Mouse (Mus musculus) forebrain, embryonic 16.5 days (tissue): ENCODE measurements around the gene Flna. TPM values are rescaled to one million over a fixed set of nuclear protein-coding genes. Genes with fewer than 3 reads are reported as not detected.

Experiments
- ATAC-seq: fragments of 200-750 bp; cut with Nextera tagmentation; 2 replicates; pipeline ENCODE4 v1.8.0; 2017; ENCODE audit warnings: mild to moderate bottlenecking, moderate library complexity
- H3K27ac ChIP-seq: fragments of 300-500 bp; sonication (generic); 2 replicates; pipeline ENCODE4 v1.5.1; 2014; ENCODE audit warnings: low read length, control low read depth
- H3K27me3 ChIP-seq: fragments of 300-500 bp; sonication (generic); replicated peaks from 2 replicates; pipeline ENCODE4 v1.6.1; 2014; ENCODE audit warnings: low read length; ENCODE audit not compliant: control insufficient read depth, insufficient read depth
- H3K36me3 ChIP-seq: fragments of 300-500 bp; sonication (generic); 2 replicates; pipeline ENCODE4 v1.6.1; 2014; ENCODE audit not compliant: control insufficient read depth, insufficient read depth
- H3K4me1 ChIP-seq: fragments of 300-500 bp; sonication (generic); replicated peaks from 2 replicates; pipeline ENCODE4 v1.6.1; 2014; ENCODE audit warnings: low read length; ENCODE audit not compliant: control insufficient read depth, insufficient read depth
- H3K4me2 ChIP-seq: fragments of 300-500 bp; sonication (generic); 2 replicates; pipeline ENCODE4 v1.6.1; 2014; ENCODE audit warnings: mild to moderate bottlenecking, low read length, control low read depth
- H3K4me3 ChIP-seq: fragments of 300-500 bp; sonication (generic); replicated peaks from 2 replicates; pipeline ENCODE4 v1.5.1; 2014; ENCODE audit warnings: mild to moderate bottlenecking, low read length, control low read depth
- H3K9ac ChIP-seq: fragments of 300-500 bp; sonication (generic); replicated peaks from 2 replicates; pipeline ENCODE4 v1.6.1; 2014; ENCODE audit warnings: low read depth, low read length, control low read depth
- H3K9me3 ChIP-seq: fragments of 300-500 bp; sonication (generic); 2 replicates; pipeline ENCODE4 v1.6.1; 2016; ENCODE audit warnings: low read length; ENCODE audit not compliant: control insufficient read depth
- WGBS: fragments of 180-500 bp; shearing (Covaris S2); extraction: QIAGEN DNeasy Blood & Tissue Kit; methylation state at CpG from one replicate; pipeline ENCODE4 v1.1.7; 2014; 5-methylcytosine and 5-hydroxymethylcytosine counted together
- polyA plus RNA-seq: library from polyadenylated mRNA; unstranded; fragments of >200 nt; fragmentation: Nextera tagmentation; extraction: Ambion mirVana; gene quantifications from 2 replicates; pipeline ENCODE4 v1.2.1, GENCODE M21; 2015

Flna gene
- polyA plus RNA-seq, 1 experiment from 2014 or later, result 133 TPM

DNA sequence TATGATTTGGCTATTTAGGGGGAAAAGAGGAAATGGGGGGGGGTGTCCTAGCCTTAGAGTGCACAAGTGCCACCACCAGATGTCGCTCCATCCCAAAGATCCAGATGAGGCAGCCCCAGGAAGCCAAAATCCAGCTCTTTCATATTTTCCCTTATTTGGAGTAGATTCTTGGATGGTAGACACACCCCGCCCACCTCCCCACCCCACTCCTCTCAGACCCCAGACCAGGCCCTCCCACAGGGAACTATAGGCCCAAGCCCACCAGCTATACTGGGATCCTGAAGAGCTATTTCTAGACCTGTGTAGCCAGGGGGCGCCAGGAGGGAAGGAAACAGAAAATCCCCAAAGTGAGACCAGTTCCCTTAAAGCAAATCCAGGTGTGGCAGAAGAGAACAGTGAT is 969 bp downstream of the Flna start:
- Histone ChIP-seq H3K27me3 (no peaks in the 10 kb centered on the region), H3K9me3 (no peaks in the 10 kb centered on the region), H3K4me2 (peak overlapping the region; percentile 54; the same call in 1 of the 2 replicates), H3K36me3 (no peaks in the 10 kb centered on the region), H3K4me1 (peaks cover 9% of the 10 kb centered on the region), H3K9ac (no peak overlapping the region), H3K4me3 (no peak overlapping the region), H3K27ac (no peak overlapping the region)
- 27% methylated on average over 3 of the region's 3 CpGs for WGBS
- no peak for ATAC-seq

DNA sequence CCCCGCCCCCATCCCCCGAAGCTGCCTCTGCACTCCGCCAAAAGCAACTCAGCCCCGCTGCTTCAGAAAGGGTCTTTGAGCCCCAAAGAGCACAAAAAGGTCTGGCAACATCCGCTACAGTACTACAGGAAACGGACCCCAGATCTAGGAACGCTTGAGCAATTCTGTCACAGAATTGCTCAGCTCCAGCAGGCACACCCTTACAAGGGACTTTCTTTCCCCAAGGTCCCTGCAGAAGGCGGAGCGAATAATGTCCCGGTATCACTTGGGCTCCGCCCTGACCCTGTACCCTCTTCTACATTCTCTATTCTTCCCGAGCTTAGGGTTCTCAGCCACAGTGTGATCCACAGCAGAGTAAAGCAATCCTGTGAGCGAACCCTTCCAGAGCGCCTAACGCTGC is 2.9 kb downstream of the Flna start:
- no peaks in the 10 kb centered on the region for H3K9me3 ChIP-seq
- peak overlapping the region; percentile 93 for H3K27ac ChIP-seq
- peak; percentile 14; the same call in 1 of the 2 replicates for ATAC-seq
- peaks cover 21% of the 10 kb centered on the region for H3K4me1 ChIP-seq
- peak overlapping the region; percentile 54 for H3K9ac ChIP-seq
- H3K27me3 ChIP-seq, result no peaks in the 10 kb centered on the region
- WGBS, result 28% methylated on average over 15 of the region's 15 CpGs
- 0 out of 2 replicates have a peak, but pooled peaks cover 5% of the 10 kb centered on the region for H3K36me3 ChIP-seq
- peak overlapping the region; percentile 63 for H3K4me3 ChIP-seq
- H3K4me2 ChIP-seq, result peak overlapping the region; percentile 54

DNA sequence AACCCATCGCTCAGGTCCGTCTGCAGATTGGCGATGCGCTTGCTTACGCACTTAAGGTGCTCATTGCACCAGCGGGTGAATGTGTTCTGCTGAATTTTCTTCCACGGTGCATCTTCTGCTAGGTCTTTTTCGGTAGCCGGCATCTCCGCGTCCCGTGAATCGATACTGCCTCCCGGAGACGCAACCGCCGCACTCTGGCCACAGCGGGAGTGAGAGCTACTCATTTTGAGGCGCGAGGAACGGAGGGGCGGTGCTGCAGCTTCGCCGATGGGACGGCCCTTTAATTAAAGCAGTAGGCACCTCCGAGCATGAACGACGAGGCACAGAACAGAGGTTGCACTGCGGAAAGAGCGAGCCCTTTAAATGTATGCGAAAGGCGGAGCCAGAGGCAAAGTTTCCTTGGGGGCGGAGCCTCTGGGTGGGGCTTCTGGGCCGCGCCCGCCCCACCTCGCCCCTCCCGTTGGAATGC is 3.4 kb downstream of the Flna start:
- Histone ChIP-seq H3K9ac (peak overlapping the region; percentile 73), H3K27me3 (no peaks in the 10 kb centered on the region), H3K4me2 (peak overlapping the region; percentile 54), H3K27ac (peak overlapping the region; percentile 93), H3K4me1 (peaks cover 21% of the 10 kb centered on the region), H3K36me3 (0 out of 2 replicates have a peak, but pooled peaks cover 5% of the 10 kb centered on the region), H3K9me3 (no peaks in the 10 kb centered on the region), H3K4me3 (peak overlapping the region; percentile 63)
- 17% methylated on average over 35 of the region's 38 CpGs for WGBS
- ATAC-seq, result peak; percentile 92

DNA sequence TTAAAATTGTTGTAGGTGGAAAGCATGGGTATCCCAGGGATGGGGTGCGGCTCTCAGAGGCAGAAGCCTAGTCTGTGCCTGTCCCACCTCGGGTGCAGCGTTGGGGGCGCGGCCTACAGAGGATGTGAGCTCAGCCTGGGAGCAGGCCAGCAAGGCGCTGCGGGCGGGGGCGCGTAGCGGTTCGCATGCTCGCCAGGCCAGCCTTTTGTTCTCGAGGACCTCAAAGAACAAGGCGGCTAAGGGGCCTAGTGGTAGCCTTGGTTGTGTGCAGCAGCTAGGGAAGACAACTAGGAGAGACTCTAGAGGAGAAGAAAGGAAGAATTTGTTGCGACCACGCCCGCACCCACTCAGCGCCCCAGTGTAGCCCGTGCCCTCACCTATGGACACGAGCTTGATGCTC is 3.9 kb downstream of the Flna start:
- Histone ChIP-seq H3K27me3 (no peaks in the 10 kb centered on the region), H3K9ac (peak overlapping the region; percentile 73), H3K9me3 (no peaks in the 10 kb centered on the region), H3K4me2 (peak overlapping the region; percentile 76), H3K36me3 (0 out of 2 replicates have a peak, but pooled peaks cover 5% of the 10 kb centered on the region), H3K4me1 (peaks cover 21% of the 10 kb centered on the region), H3K4me3 (peak overlapping the region; percentile 63), H3K27ac (peak overlapping the region; percentile 93)
- 20% methylated on average over 21 of the region's 21 CpGs for WGBS
- ATAC-seq, result peak; percentile 45

DNA sequence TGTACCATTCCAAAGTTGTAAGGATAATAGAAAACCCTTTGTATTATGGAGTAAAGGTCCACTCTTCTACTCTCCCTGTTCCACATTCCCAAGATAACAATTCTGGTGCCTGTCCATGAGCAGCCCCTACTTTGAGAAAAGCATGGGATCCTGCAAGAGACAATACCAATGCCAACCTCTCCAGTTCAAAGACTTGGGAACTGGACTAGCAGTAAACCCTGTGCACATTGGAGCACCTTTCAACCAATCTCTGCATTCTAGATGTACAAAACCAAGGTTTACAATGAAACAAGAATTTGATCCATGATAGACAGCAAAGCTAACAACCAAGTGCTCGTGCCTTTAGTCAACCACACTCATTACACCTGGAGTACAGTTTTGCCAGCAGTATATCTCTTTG is 4.5 kb downstream of the Flna start:
- no peak for ATAC-seq
- H3K27ac ChIP-seq, result peak overlapping the region; percentile 93
- H3K9ac ChIP-seq, result peak overlapping the region; percentile 73
- peaks cover 21% of the 10 kb centered on the region for H3K4me1 ChIP-seq
- whole genome bisulfite sequencing, result 38% methylated on average over 1 of the region's 1 CpGs
- H3K9me3 ChIP-seq, result no peaks in the 10 kb centered on the region
- H3K27me3 ChIP-seq, result no peaks in the 10 kb centered on the region
- peak overlapping the region; percentile 63 for H3K4me3 ChIP-seq
- H3K4me2 ChIP-seq, result peak overlapping the region; percentile 76
- H3K36me3 ChIP-seq, result 0 out of 2 replicates have a peak, but pooled peaks cover 5% of the 10 kb centered on the region

DNA sequence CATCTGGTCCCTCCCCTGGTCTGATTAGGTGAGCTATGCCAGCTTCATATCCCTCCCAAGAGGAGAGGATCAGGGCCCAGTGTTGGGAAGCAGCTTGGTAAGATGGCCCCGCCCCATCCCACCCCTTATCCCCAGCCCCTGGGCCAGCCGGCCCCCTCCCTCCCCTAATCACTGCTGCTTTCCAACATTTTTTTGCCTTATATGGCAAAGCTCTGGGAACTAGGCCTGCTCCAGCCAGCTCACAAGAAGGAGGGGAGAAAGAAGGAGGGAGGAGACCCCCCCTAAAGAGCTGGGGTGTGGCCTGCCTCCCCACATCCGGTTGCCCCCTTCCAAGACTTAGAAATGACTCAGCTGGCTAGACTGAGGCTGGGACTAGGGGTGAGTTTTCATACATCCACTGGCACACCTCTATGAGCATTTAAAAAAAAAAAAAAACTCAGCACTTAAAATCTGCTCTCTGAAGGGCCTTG is 5.0 kb downstream of the Flna start:
- Histone ChIP-seq H3K9me3 (no peaks in the 10 kb centered on the region), H3K36me3 (0 out of 2 replicates have a peak, but pooled peaks cover 5% of the 10 kb centered on the region), H3K4me1 (peaks cover 21% of the 10 kb centered on the region), H3K4me3 (peak overlapping the region; percentile 63), H3K27me3 (no peaks in the 10 kb centered on the region), H3K9ac (peak overlapping the region; percentile 73), H3K4me2 (peak overlapping the region; percentile 76), H3K27ac (peak overlapping the region; percentile 93)
- WGBS, result 11% methylated on average over 3 of the region's 3 CpGs
- peak; percentile 38 for ATAC-seq

DNA sequence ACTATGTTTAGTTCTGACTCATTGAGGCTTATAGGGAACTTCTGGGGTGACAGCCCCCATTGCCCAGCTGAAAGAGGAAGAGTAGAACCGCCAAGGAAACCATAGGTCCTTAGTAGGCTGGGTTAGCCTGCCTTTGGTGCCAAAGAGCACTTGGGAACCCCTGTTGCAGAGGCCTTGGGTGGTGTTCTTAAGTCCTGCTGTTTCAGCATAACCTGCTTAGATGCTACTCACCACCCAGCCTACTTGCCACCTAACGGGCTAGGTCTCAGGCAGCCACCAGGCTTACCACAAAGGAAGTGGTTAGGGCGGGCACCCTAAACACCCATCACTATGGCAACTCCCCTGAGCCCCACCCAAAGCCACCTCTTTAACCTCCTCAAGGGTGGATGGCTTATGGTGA is 5.8 kb downstream of the Flna start:
- peak overlapping the region; percentile 63 for H3K4me3 ChIP-seq
- H3K27me3 ChIP-seq, result no peaks in the 10 kb centered on the region
- peak overlapping the region; percentile 73; the same call in 1 of the 2 replicates for H3K9ac ChIP-seq
- no peak for ATAC-seq
- peaks cover 16% of the 10 kb centered on the region for H3K4me1 ChIP-seq
- 0 out of 2 replicates have a peak, but pooled peaks cover 7% of the 10 kb centered on the region for H3K36me3 ChIP-seq
- WGBS, result 53% methylated on average over 3 of the region's 3 CpGs
- no peaks in the 10 kb centered on the region for H3K9me3 ChIP-seq
- peak overlapping the region; percentile 76 for H3K4me2 ChIP-seq
- no peak overlapping the region; the same call in 1 of the 2 replicates for H3K27ac ChIP-seq

DNA sequence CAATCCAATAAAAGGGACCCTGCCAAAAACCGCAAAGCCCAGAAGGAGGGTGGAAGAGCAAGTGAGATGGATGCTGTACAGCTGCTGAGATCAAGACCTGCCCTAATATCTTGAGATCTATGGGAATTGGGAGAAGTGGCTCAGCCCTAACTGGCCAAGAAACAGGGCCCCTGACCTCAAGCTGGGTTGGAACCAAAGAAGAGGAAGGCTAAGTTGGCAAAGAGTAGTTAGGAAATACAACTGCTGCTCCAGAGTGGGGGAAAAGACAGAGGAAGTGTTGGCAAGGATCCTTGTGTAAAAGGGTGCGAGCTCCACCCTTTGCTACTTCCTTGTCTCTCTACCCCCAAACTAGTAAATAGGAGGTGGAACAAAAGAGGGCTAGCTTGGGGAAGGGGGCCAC is 6.2 kb downstream of the Flna start:
- 75% methylated on average over 2 of the region's 2 CpGs for WGBS
- H3K9me3 ChIP-seq, result no peaks in the 10 kb centered on the region
- no peak overlapping the region for H3K9ac ChIP-seq
- peak overlapping the region; percentile 63 for H3K4me3 ChIP-seq
- ATAC-seq, result no peak
- H3K27me3 ChIP-seq, result no peaks in the 10 kb centered on the region
- H3K4me1 ChIP-seq, result peaks cover 16% of the 10 kb centered on the region
- H3K36me3 ChIP-seq, result 0 out of 2 replicates have a peak, but pooled peaks cover 9% of the 10 kb centered on the region
- H3K27ac ChIP-seq, result no peak overlapping the region
- peak overlapping the region; percentile 76 for H3K4me2 ChIP-seq

DNA sequence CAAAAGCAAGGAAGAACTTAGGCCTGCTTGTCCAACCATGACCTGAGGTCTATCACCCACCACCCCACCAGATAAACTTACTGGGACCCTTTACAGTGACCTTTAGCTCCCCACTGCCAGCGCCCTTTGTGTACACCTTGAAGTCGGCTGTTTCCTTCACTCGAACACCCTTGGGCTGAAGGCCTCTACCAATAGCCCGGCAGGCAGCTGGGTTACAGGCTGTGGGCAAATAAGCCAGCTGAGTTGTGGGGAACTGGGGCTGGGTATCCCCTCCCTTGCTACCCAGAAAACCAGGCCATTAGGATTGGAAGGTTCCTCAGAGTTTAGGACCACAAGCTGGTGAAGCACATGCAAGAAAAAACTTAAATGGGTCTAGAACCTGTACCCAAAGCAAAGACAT is 9.3 kb downstream of the Flna start:
- Histone ChIP-seq H3K4me2 (no peak overlapping the region), H3K4me3 (no peak overlapping the region), H3K4me1 (peaks cover 16% of the 10 kb centered on the region), H3K9ac (no peak overlapping the region), H3K27ac (no peak overlapping the region), H3K9me3 (no peaks in the 10 kb centered on the region), H3K36me3 (peaks cover 15% of the 10 kb centered on the region; the same call in 1 of the 2 replicates), H3K27me3 (no peaks in the 10 kb centered on the region)
- no peak for ATAC-seq
- WGBS, result 95% methylated on average over 4 of the region's 4 CpGs
